Mouse (Mus musculus): ENCODE measurements around the gene Gphn. TPM values are rescaled to one million over a fixed set of nuclear protein-coding genes. Genes with fewer than 3 reads are reported as not detected.

Gphn gene
- polyA plus RNA-seq (2014; fragmentation: Illumina TruSeq; extraction: RNeasy Lipid Tissue Mini Kit (QIAGEN cat#74804); ENCODE audit: low replicate concordance) = 29.6 TPM

DNA sequence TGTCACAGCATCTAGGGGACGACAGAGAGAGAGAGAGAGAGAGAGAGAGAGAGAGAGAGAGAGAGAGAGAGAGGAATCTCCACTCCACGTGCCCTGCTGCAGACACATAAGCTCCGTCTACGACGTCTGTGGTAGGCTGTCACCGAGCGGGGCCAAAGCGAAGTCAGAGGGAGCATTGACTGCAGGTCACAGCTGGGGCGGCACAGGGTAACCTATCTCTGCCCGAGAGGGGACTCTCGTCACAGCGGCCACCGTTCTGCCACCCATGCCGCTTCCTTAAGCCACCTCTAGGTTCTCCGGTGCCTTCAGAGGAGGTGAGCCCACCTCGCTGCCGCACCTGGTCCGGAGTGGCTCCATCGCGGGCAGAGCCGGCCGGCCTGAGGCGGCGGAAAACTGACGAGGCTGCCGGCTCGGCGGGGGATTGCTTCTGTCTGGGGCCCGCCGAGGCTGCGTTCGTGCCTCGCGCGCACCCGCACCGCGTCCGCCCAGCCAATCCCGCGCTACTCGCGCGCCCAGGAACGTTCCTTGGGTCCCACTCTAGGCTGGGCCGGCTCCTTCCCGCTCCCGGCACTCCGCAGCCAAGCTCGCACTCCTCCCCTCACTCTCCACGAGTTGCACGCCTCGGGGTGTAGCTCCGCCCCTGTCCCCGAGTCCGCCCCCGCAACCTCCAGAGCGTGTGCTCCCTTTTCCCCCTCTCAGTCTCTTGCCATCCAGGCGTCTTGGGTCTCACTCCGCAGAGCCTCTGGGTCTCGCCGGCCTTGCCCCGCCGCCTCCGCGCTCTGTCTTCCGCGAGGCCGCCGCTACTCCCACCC is at the start of gene Gphn:
Gphn (plus strand) TSS at position 673 of the 812 bp plus-strand sequence.

GRCm38 (mm10) chr12:78193942-78194341 is 32.2 kb upstream of the Gphn start, which contains the start of gene Gm6657:
Gene Gm6657 (plus strand): TSS chr12:78194242.

DNA sequence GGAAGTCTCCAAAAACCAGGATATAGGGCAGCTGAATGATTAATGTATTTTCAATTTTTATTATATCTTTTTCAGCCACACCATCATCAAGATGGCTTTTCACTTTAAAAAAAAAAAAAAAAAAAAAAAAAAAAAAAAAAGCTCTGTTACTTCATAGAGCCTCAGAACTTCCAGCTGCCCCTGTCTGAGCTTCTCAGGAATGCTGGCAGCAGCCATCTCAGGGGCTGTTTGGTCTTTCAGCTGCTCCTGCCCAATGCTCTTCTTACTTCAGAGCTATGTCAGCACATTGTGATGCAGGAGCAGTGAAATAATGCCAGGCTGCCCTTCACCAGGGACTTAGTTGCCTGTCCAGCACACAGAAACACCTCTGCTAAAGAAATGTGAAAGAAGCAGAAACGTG is 465.1 kb downstream of the Gphn start, which contains the start of gene Fam71d:
Fam71d (plus strand) TSS at position 211 of the 400 bp plus-strand sequence.

Other genes with a start within 250 kb of the Gphn start
- not detected for gene Gm6657, start 32.1 kb upstream of the Gphn start, polyA plus RNA-seq (2014; fragmentation: Illumina TruSeq; extraction: RNeasy Lipid Tissue Mini Kit (QIAGEN cat#74804); ENCODE audit: low replicate concordance)